Mouse (Mus musculus) heart, embryonic 14.5 days (tissue): ENCODE measurements around the gene Ccdc12. TPM values are rescaled to one million over a fixed set of nuclear protein-coding genes. Genes with fewer than 3 reads are reported as not detected.

Experiments
- ATAC-seq: fragments of 200-750 bp; cut with Nextera tagmentation; 2 replicates; pipeline ENCODE4 v1.8.0; 2017; ENCODE audit warnings: low read depth, moderate TSS enrichment; ENCODE audit not compliant: insufficient number of reproducible peaks, insufficient read depth, low FRiP score
- H3K27ac ChIP-seq, 2 experiments: fragments of 200-500 bp in 1 of 2; fragments of 300-500 bp in 1 of 2; sonication (generic) in 1 of 2; replicated peaks in 1 of 2; 2 replicates each; pipeline ENCODE4 v1.5.1; 2012 to 2014; ENCODE audit warnings: low read depth in 2 of 2, low read length in 2 of 2, control low read depth in 1 of 2, mild to moderate bottlenecking in 1 of 2, mixed read lengths in 1 of 2; ENCODE audit not compliant: control insufficient read depth in 1 of 2, insufficient read depth in 1 of 2
- H3K27me3 ChIP-seq: fragments of 300-500 bp; sonication (generic); 2 replicates; pipeline ENCODE4 v1.6.1; 2014; ENCODE audit warnings: mild to moderate bottlenecking, low read length, control low read depth; ENCODE audit not compliant: control insufficient read depth, insufficient read depth
- H3K36me3 ChIP-seq: fragments of 300-500 bp; sonication (generic); 2 replicates; pipeline ENCODE4 v1.6.1; 2014; ENCODE audit warnings: mild to moderate bottlenecking, control low read depth, low read length, mixed read lengths; ENCODE audit not compliant: control insufficient read depth, insufficient read depth
- H3K4me1 ChIP-seq, 2 experiments: fragments of 200-500 bp in 1 of 2; fragments of 300-500 bp in 1 of 2; sonication (generic) in 1 of 2; 2 replicates each; pipeline ENCODE4 v1.6.1; 2012 to 2014; ENCODE audit warnings: low read length in 2 of 2, control low read depth in 1 of 2, mixed read lengths in 1 of 2; ENCODE audit not compliant: control insufficient read depth in 2 of 2, insufficient read depth in 2 of 2
- H3K4me2 ChIP-seq: fragments of 300-500 bp; sonication (generic); 2 replicates; pipeline ENCODE4 v1.6.1; 2014; ENCODE audit warnings: mild to moderate bottlenecking, low read length
- H3K4me3 ChIP-seq, 2 experiments: fragments of 200-500 bp in 1 of 2; fragments of 300-500 bp in 1 of 2; sonication (generic) in 1 of 2; 2 replicates each; pipeline ENCODE4 v1.5.1; 2012 to 2014; ENCODE audit warnings: low read length in 2 of 2, mild to moderate bottlenecking in 2 of 2, control low read depth in 1 of 2, low read depth in 1 of 2, moderate library complexity in 1 of 2; ENCODE audit not compliant: control insufficient read depth in 1 of 2, insufficient read depth in 1 of 2
- H3K9ac ChIP-seq: fragments of 300-500 bp; sonication (generic); 2 replicates; pipeline ENCODE4 v1.6.1; 2014; ENCODE audit warnings: mild to moderate bottlenecking, low read length
- H3K9me3 ChIP-seq: fragments of 300-500 bp; sonication (generic); 2 replicates; pipeline ENCODE4 v1.6.1; 2016; ENCODE audit warnings: low read length, control low read depth; ENCODE audit not compliant: control insufficient read depth
- WGBS: fragments of 180-500 bp; shearing (Covaris S2); extraction: QIAGEN DNeasy Blood & Tissue Kit; methylation state at CpG from one replicate; pipeline ENCODE4 v1.1.7; 2014; 5-methylcytosine and 5-hydroxymethylcytosine counted together
- polyA plus RNA-seq: library from polyadenylated mRNA; unstranded; fragments of >200 nt; fragmentation: Nextera tagmentation; extraction: Ambion mirVana; gene quantifications from 2 replicates; pipeline ENCODE4 v1.2.1, GENCODE M21; 2014

The Ccdc12 gene
- polyA plus RNA-seq = 146 and 147 TPM in 2 replicates

GRCm38 (mm10) chr9:110656249-110657221, at the start of gene Ccdc12:
Gene Ccdc12 (plus strand): TSS chr9:110656503.
- WGBS = under 1% methylated on average over 52 of the region's 52 CpGs
- Histone ChIP-seq H3K4me1 (peaks cover 23 to 47% of the 10 kb centered on the region in 2 experiments), H3K9ac (peak within 1 kb of the TSS; percentile 85)

GRCm38 (mm10) chr9:110611471-110611870, 44.8 kb upstream of the Ccdc12 start:
- H3K9me3 ChIP-seq = no peaks in the 10 kb centered on the region
- no peak overlapping the region for H3K4me2 ChIP-seq
- H3K27me3 ChIP-seq = no peaks in the 10 kb centered on the region
- H3K27ac ChIP-seq = no peak overlapping the region
- peaks cover 69% of the 10 kb centered on the region for H3K36me3 ChIP-seq
- ATAC-seq = no peak
- H3K4me1 ChIP-seq = no peaks in the 10 kb centered on the region
- WGBS = 87% methylated on average over 3 of the region's 3 CpGs
- H3K9ac ChIP-seq = no peak overlapping the region
- H3K4me3 ChIP-seq = no peak overlapping the region

More at GRCm38 (mm10) chr9:110656249-110657221, at the start of gene Ccdc12:
- Histone ChIP-seq H3K9me3 (no peaks in the 10 kb centered on the region), H3K4me2 (peak within 1 kb of the TSS; percentile 85), H3K36me3 (peaks cover 7% of the 10 kb centered on the region), H3K27ac (peak within 1 kb of the TSS; percentile 88 to 94), H3K4me3 (peak within 1 kb of the TSS; percentile 72 to 73), H3K27me3 (no peaks in the 10 kb centered on the region)
- ATAC-seq = peak; percentile 86

- no peaks in the 10 kb centered on the region for H3K4me1 ChIP-seq
- H3K27me3 ChIP-seq = no peaks in the 10 kb centered on the region
- 66% methylated on average over 3 of the region's 3 CpGs for WGBS
These were observed 39.2 kb upstream of the Ccdc12 start for GRCm38 (mm10) chr9:110617081-110617480.

GRCm38 (mm10) chr9:110620180-110620579, 36.1 kb upstream of the Ccdc12 start:
- H3K9me3 ChIP-seq = no peaks in the 10 kb centered on the region
- H3K4me3 ChIP-seq = no peak overlapping the region
- no peak overlapping the region for H3K27ac ChIP-seq
- WGBS = 94% methylated on average over 7 of the region's 7 CpGs
- H3K4me2 ChIP-seq = no peak overlapping the region
- no peak overlapping the region for H3K9ac ChIP-seq
- H3K27me3 ChIP-seq = no peaks in the 10 kb centered on the region
- peaks cover 0 to 7% of the 10 kb centered on the region in 2 experiments; a peak in 3 of 4 replicates for H3K4me1 ChIP-seq
- ATAC-seq = no peak
- H3K36me3 ChIP-seq = peaks cover 65% of the 10 kb centered on the region

More at GRCm38 (mm10) chr9:110617081-110617480, 39.2 kb upstream of the Ccdc12 start:
- no peak for ATAC-seq
- no peaks in the 10 kb centered on the region for H3K9me3 ChIP-seq
- no peak overlapping the region for H3K9ac ChIP-seq
- no peak overlapping the region for H3K4me3 ChIP-seq
- no peak overlapping the region for H3K27ac ChIP-seq
- H3K4me2 ChIP-seq = no peak overlapping the region
- peaks cover 83% of the 10 kb centered on the region for H3K36me3 ChIP-seq

- Histone ChIP-seq H3K27me3 (no peaks in the 10 kb centered on the region), H3K9ac (no peak overlapping the region), H3K4me2 (no peak overlapping the region), H3K9me3 (no peaks in the 10 kb centered on the region), H3K27ac (no peak overlapping the region), H3K4me1 (peaks cover 0 to 10% of the 10 kb centered on the region in 2 experiments; a peak in 3 of 4 replicates), H3K36me3 (peaks cover 60% of the 10 kb centered on the region), H3K4me3 (no peak overlapping the region)
- ATAC-seq = no peak
- WGBS = 90% methylated on average over 7 of the region's 7 CpGs
These were observed 35.6 kb upstream of the Ccdc12 start for GRCm38 (mm10) chr9:110620685-110621084.

GRCm38 (mm10) chr9:110622621-110623219, 33.6 kb upstream of the Ccdc12 start:
- no peak for ATAC-seq
- Histone ChIP-seq H3K9me3 (no peaks in the 10 kb centered on the region), H3K36me3 (peaks cover 49% of the 10 kb centered on the region), H3K9ac (no peak overlapping the region), H3K4me1 (peaks cover 0 to 10% of the 10 kb centered on the region in 2 experiments; a peak in 3 of 4 replicates), H3K4me2 (no peak overlapping the region), H3K27ac (no peak overlapping the region), H3K27me3 (0 out of 2 replicates have a peak, but pooled peaks cover 3% of the 10 kb centered on the region), H3K4me3 (no peak overlapping the region)
- 81% methylated on average over 12 of the region's 12 CpGs for WGBS

- 44% methylated on average over 8 of the region's 8 CpGs for WGBS
- peak overlapping the region; percentile 85 for H3K9ac ChIP-seq
- H3K27me3 ChIP-seq = 0 out of 2 replicates have a peak, but pooled peaks cover 3% of the 10 kb centered on the region
- no peak for ATAC-seq
- H3K4me2 ChIP-seq = peak overlapping the region; percentile 99
- peak overlapping the region; percentile 42 to 91; a peak in 3 of 4 replicates for H3K27ac ChIP-seq
- peak overlapping the region; percentile 60 to 62 for H3K4me3 ChIP-seq
- peaks cover 48% of the 10 kb centered on the region for H3K36me3 ChIP-seq
- H3K4me1 ChIP-seq = peaks cover 0 to 10% of the 10 kb centered on the region in 2 experiments; a peak in 3 of 4 replicates
- no peaks in the 10 kb centered on the region for H3K9me3 ChIP-seq
These were observed 32.7 kb upstream of the Ccdc12 start for GRCm38 (mm10) chr9:110623416-110624195.
